Mouse (Mus musculus) CD8-positive naive resting alpha-beta T cell, adult 57 days (primary cell): ENCODE results near the gene Sema4d. TPM values are rescaled to one million over a fixed set of nuclear protein-coding genes. Genes with fewer than 3 reads are reported as not detected.

ENCODE experiments used
- total RNA-seq: library from RNA; stranded (reverse); gene quantifications from one replicate; pipeline ENCODE4 v1.2.4, GENCODE M21; 2023

Sema4d gene
- 218 TPM for total RNA-seq

DNA sequence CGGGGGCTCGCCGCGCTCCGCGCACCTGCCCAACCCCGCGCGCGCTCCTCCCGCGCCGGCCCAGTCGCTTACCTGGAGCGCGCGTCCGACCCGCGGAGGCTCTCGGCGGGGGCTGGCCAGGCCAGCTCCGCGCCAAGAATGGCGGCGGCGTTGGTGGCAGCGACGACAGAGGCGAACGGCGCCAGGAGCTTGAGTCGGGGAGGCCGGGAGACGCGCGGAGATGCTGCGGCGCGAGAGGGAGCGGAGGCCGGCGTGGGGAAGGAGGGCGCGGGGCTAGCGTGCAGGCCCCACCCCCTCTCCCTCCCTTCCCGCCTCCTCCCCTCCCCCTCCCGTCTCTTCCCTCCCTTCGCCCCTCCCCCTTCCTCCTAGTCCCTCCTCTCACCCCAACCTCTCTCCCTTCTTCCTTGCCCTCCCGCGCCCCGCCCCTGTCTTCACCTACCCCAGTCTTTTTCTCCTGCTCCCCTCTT is at the start of gene Sema4d:
TSS of gene Sema4d (minus strand) at position 323 of the 467 bp plus-strand sequence.

DNA sequence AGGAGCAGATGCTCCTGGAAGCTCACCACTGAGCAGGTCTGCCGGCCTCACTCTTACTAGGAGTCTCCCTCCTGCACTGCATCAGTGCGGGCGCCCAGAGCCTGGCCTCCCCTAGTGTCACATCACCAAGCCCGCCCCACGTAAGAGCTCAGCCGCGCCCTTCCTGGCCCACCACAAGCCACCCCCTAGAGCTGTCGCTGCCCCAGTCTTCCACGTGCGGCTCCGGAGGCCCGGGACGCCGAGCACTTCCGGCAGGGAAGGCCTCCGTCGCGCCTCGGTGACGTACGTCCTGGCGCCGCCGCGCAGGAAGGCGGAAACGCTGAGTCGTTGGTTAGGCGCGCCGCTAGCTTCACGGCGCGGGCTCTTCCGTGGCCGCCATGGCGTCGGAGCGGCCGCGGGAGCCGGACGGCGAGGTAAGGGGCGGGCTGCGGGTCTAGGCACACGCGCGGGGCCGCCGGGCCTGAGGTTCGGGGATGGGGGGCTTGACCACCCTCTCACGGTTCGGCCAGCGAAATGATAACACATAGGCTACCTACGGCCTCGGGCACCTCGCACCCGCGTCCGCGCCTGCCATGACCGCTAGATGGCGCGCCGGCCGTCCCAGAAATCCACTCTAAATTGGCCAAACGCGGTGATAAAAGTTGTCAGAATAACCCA is 142.0 kb downstream of the Sema4d start, which contains the start of gene Secisbp2:
TSS of gene Secisbp2 (plus strand) at position 290 of the 657 bp plus-strand sequence.

GRCm38 (mm10) chr13:51644829-51645789 is 148.4 kb downstream of the Sema4d start, which contains the start of gene Cks2:
Gene Cks2 (plus strand): TSS chr13:51645232.

Other genes starting within 250 kb of the Sema4d start
- not detected for gene Shc3, start 224.3 kb downstream of the Sema4d start, total RNA-seq
- 7.1 TPM for gene Cks2, start 148.5 kb downstream of the Sema4d start, total RNA-seq
- 71.0 TPM for gene Secisbp2, start 142.1 kb downstream of the Sema4d start, total RNA-seq
- gene Gadd45g, start 52.9 kb upstream of the Sema4d start, total RNA-seq, result 4.9 TPM